Mouse (Mus musculus) gonadal fat pad, adult 2 months (tissue): ENCODE measurements around the gene Sh3bp5. TPM values are rescaled to one million over a fixed set of nuclear protein-coding genes. Genes with fewer than 3 reads are reported as not detected.

Experiments used
- polyA plus RNA-seq: library from polyadenylated mRNA; depleted of rRNA; stranded (reverse); fragments of >200 nt; gene quantifications from 2 replicates; pipeline ENCODE4 v1.2.3, GENCODE M21; 2012; rRNA removed

Sh3bp5 gene
- polyA plus RNA-seq, 1 experiment = 25.2 TPM

Other genes starting within 250 kb of the Sh3bp5 start
- gene Tnnc1, start 227.8 kb downstream of the Sh3bp5 start, polyA plus RNA-seq = 0.25 and 1.0 TPM in 2 replicates
- gene Nisch, start 219.1 kb downstream of the Sh3bp5 start, polyA plus RNA-seq = 323 and 342 TPM in 2 replicates
- gene Sema3g, start 218.2 kb downstream of the Sh3bp5 start, polyA plus RNA-seq = 11.8 and 13.5 TPM in 2 replicates
- gene Phf7, start 184.8 kb downstream of the Sh3bp5 start, polyA plus RNA-seq = 9.9 and 13.5 TPM in 2 replicates
- gene Bap1, start 184.6 kb downstream of the Sh3bp5 start, polyA plus RNA-seq = 51.3 and 57.0 TPM in 2 replicates
- gene Dnah1, start 112.2 kb downstream of the Sh3bp5 start, polyA plus RNA-seq = 1.7 and 2.4 TPM in 2 replicates
- 20.7 and 21.6 TPM in 2 replicates for gene Capn7, start 99.4 kb downstream of the Sh3bp5 start, polyA plus RNA-seq
- gene Eaf1, start 58.3 kb upstream of the Sh3bp5 start, polyA plus RNA-seq = 30.8 and 35.4 TPM in 2 replicates
- 8.5 and 9.3 TPM in 2 replicates for gene Mettl6, start 59.0 kb upstream of the Sh3bp5 start, polyA plus RNA-seq
- 0.13 and 0.36 TPM in 2 replicates for gene Colq, start 155.3 kb upstream of the Sh3bp5 start, polyA plus RNA-seq
- gene Gm49387, start 204.8 kb upstream of the Sh3bp5 start, polyA plus RNA-seq = not detected in 2 replicates
- gene Btd, start 204.9 kb upstream of the Sh3bp5 start, polyA plus RNA-seq = 37.2 and 41.5 TPM in 2 replicates
- gene Hacl1, start 205.2 kb upstream of the Sh3bp5 start, polyA plus RNA-seq = 17.7 and 20.0 TPM in 2 replicates